Mouse (Mus musculus) R1 (cell line): ENCODE measurements around the gene Dennd5a.

ENCODE experiments used
- DNase-seq: peaks from one replicate; pipeline ENCODE4 v3.0.0-alpha.2; 2018; ENCODE audit warnings: low read depth, low spot score

The Dennd5a gene

DNA sequence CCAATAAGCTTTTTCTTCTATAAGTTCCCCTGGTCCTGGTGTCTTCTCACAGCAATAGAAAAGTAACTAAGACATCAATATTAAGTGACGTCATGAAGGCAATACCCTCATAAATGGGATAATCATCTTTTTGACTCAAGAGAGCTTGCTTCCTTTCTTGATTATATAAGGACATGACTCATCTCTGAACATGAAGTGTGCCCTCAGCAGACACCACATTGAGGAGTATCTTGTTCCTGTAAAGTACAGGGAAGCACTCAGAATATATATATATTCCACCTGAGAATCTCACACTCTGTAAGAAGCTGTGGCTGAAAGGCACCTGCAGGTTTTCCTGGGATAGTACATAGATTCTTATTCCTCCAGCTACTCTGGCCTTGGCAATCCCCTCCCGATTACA, 77.7 kb downstream of the Dennd5a start:
- no peak for DNase-seq

GRCm38 (mm10) chr7:109881561-109882099, 78.6 kb downstream of the Dennd5a start:
- DNase-seq = peak; percentile 63

DNA sequence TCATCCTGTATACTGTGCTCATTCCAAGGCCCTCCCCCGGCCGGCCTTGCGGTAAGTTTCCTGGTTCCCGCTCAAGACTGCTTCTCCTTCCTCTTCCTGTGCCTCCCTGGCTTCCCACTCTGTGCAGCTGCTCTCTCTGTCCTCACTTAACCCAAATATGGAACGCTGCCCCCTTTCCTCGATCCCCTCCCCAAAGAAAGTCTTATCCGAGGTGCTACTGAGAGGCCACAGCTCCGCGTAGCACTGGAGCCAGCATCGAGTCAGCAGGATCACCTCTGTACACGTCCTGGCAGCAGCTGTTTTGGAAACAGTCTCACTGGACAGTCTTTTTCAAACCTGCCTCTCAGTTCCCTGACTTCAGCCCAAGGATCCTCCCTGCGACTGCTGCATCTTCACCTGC, 81.1 kb downstream of the Dennd5a start:
- no peak for DNase-seq

DNA sequence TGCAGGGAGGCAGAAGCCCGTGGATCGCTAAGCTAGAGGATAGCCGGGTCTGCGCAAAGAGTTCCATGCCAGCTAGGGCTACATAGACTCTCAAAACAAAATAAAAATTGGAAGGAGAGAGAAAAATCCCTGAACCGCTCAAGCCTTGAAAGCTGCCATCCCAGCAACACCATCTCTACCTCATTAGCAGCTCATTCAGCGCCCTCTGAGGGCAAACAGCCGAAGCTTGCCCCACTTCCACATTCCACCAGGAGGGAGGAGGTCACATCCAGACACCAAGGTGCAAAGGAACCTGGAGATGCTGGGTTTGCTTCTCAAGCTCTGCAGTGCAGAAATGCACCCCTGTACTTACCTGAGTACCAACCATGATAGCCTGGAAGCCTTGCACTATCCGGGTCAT, 84.2 kb downstream of the Dennd5a start:
- no peak for DNase-seq

GRCm38 (mm10) chr7:109875598-109875997, 84.7 kb downstream of the Dennd5a start:
- DNase-seq = peak; percentile 52

DNA sequence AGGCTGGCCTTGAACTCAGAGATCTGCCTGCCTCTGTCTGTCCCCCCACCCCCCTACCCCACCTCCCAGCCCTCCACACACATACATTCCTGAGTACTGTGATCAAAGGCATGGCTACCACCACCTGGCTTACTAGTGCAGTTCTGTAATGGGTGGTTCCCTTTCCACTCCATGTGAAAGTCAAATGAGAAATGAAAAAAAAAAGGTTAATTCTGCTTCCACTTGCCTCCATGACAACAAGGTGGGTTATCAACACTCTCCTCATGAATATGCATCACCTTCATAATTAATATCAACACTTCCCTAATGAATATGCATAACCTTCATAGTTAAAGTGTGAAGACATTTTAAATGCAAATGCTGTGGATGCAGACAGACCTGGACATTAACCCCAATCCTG, 85.2 kb downstream of the Dennd5a start:
- DNase-seq = no peak

- DNase-seq = peak; percentile 61
Observed at GRCm38 (mm10) chr7:109873170-109873569, 87.1 kb downstream of the Dennd5a start.

DNA sequence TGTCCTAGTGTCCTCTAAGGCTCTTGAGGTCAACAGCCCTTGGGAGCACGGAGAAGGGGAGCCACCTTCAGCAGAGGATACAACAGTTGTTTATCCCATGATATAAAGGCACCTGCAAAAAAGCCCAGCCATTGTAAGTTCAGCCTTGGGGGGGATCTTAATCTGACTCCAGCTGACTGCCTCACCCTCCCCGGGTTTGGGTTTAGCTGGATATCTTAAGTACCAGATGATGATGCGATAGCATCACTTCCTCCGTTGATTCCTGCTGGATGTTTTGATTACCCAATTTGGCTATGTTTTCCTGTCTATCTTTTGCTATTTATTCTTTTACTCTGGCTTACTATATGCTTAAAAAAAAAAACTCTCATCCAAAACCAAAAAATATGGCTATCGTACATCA, 89.0 kb downstream of the Dennd5a start:
- DNase-seq = no peak

- no peak for DNase-seq
Observed at GRCm38 (mm10) chr7:109868498-109868897, 91.8 kb downstream of the Dennd5a start.

DNA sequence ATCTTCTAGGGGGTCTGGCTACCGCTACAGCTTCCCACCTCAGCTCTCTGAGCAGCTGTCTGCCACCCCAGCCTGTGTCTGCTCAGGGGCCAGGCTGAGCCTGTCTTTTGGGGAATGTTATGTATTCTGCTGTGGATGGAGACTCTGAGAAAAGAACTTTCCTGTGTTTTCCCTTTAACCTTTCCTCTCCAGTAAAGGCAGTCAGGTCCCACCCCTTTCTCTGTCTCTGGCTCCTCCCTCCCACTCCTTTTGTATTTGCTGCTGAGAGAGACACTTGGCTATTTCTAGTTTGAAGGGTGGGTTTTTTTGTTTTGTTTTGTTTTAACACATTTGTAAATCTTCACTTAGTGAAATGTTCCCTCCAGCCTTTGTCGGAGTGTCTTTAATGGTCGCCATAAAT, 93.6 kb downstream of the Dennd5a start:
- DNase-seq = peak; percentile 40

GRCm38 (mm10) chr7:109865370-109866229, 94.7 kb downstream of the Dennd5a start, which contains the start of gene Scube2:
TSS of gene Scube2 (minus strand) at chr7:109865679.
- DNase-seq = no peak

GRCm38 (mm10) chr7:109863561-109863960, 96.7 kb downstream of the Dennd5a start:
- DNase-seq = no peak

DNA sequence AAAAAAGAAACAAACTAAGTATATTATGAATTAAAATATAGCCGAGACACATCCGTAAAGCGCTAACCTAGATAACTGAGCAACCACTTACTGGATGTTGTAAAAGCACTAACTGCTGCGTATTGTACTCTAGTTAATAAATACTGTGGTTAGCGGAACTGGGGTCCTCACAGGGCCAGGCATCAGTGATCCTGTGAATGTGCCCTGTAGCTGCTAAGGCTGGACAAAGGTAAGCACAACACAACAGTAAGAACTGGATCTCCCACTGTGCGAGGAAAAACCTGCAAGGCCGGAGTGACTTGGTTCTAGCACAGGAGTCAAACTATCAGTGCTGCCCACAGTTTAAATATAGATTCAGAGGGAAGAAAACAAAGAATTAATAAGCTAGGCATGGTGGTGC, 100.1 kb downstream of the Dennd5a start:
- no peak for DNase-seq

DNA sequence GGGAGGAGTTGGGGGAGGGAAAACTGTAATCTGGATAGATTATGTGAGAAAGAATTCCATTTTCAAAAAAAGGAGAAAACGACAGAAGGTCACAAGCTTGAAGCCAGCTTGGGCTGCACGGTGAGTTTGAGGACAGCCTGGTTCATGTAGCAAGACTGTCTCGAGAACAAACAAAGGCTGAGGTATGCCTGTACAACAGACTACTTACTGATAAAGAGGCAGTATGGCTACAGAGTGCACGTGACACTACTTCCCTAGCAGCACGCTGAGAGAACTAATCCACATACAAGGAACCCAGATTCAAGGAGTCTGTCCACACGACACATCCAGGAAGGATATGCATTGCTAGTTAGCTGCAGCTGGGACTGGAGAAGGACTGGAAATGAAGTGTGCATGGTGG, 100.9 kb downstream of the Dennd5a start:
- DNase-seq = no peak

- DNase-seq = no peak
Observed at GRCm38 (mm10) chr7:109852752-109853212, 107.5 kb downstream of the Dennd5a start.

- DNase-seq = no peak
Observed at GRCm38 (mm10) chr7:109852017-109852416, 108.3 kb downstream of the Dennd5a start.

- DNase-seq = no peak
Observed at GRCm38 (mm10) chr7:109850531-109850930, 109.7 kb downstream of the Dennd5a start.

DNA sequence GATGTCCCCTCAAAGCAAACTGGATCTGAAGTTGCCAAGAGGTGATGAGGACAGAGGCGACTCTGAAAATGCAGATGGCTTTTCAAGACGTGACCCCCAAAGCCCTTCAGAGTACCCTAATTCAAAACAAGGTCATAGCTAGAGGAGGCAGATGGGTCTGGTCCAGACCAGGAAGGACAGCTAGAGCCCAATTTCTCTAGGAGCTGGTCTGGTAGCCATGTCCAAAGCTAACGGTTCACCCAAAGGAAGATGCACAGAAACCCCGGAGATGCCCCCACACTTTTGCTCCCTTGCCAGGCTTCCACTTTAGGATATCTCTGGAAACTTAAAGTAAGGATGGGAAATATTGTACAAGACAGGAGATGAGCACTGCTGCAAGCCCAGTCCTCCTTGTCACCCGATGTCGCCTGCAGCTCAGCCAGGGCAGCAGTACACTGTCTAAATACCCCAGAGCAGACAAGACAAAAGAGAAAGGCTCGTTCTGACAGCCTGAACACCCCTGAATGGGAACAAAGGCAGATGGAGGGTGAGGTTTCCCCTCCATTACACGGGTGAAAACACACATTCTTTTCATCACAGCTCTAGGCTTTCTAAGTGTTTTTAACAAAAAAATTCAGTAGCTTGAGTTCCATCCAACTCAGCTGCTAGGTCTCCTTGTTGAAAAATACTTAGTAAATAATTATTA, 110.4 kb downstream of the Dennd5a start:
- DNase-seq = no peak

DNA sequence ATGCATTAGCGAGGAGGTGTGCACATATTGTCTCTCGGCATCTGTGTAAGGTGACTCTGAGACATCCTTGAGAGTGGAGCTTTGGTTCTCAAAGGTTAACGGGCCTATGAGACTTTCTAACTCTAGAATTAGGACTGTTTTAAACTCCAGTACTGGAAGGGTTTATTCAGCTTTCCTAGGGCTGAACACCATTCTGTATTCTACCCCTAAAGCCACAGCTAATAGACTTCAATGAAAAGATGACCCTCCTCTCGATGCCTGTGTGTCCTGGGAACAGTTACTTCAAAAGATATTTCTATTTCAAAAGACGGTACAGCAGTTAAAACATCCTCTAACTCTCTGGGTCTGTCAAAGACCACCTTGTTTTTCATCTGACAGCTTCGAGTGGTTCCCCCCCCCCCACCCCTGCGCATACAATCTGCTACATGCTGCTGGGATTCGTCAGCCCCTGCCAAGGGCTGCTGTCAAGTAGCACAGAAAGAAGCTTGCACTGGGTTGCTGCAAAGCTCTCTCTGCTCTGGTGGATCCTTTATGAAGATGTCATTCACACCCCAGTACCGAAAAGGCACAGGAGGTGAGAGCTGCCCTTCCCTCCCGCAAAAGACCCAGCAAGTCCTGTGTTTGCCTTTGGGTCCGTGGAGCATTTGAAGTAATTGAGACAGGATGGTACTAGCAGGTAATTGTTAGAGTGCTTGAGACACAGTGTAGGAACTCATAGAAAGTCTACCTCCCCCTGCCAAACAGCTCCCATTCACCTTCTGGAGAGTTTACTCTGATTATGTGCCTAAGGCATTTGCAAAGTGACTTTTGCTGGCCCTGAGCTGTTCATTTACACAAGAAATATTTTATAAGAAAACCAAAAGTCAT, 111.2 kb downstream of the Dennd5a start:
- no peak for DNase-seq

- DNase-seq = no peak
Observed at GRCm38 (mm10) chr7:109844100-109844499, 116.2 kb downstream of the Dennd5a start.
